Mouse (Mus musculus): ENCODE results near the gene Gm45062. TPM values are rescaled to one million over a fixed set of nuclear protein-coding genes. Genes with fewer than 3 reads are reported as not detected.
A peak's percentile ranks its signal among the peaks of the same experiment; 100 is the strongest.
"Not testable (repeated sequence)": the region's sequence is repeated elsewhere in the genome, so short reads cannot be mapped to it uniquely, and the experiment has no call there.

Gm45062 gene
- total RNA-seq, 2 experiments from 2014 or later = 4.8 to 8.7 TPM

- DNase-seq (ENCODE audit: low spot score in 2 of 2) = no peak
Measured at GRCm38 (mm10) chr6:8312554-8312953, 53.3 kb downstream of the Gm45062 start.

DNA sequence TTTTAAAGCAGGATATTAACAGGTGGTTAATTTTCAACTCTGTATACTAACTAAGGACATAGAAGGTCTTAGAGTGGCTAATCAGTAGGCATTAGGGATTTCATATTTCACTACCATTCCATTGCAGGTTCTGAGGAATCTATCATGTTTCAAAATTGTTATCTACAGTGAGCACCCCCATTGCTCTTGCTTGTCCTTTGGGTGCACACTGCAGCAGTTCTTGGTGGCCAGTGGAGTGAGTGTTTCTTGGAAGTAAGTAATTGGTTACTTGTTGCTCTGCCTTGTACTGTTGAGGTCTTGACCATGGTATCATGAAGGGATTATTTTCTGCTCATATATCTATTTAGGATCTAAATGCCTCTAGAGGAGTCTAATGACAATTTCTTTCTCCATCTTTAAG lies 57.0 kb downstream of the Gm45062 start:
- no peak for DNase-seq (ENCODE audit: low spot score in 2 of 2)

GRCm38 (mm10) chr6:8319591-8319990 lies 60.3 kb downstream of the Gm45062 start:
- no peak for DNase-seq (ENCODE audit: low spot score in 2 of 2)

- not testable (repeated sequence) for DNase-seq (ENCODE audit: low spot score in 2 of 2)
Measured at GRCm38 (mm10) chr6:8331496-8331895, 72.2 kb downstream of the Gm45062 start.

GRCm38 (mm10) chr6:8333380-8333779 lies 74.1 kb downstream of the Gm45062 start:
- no peak for DNase-seq (ENCODE audit: low spot score in 2 of 2)

DNA sequence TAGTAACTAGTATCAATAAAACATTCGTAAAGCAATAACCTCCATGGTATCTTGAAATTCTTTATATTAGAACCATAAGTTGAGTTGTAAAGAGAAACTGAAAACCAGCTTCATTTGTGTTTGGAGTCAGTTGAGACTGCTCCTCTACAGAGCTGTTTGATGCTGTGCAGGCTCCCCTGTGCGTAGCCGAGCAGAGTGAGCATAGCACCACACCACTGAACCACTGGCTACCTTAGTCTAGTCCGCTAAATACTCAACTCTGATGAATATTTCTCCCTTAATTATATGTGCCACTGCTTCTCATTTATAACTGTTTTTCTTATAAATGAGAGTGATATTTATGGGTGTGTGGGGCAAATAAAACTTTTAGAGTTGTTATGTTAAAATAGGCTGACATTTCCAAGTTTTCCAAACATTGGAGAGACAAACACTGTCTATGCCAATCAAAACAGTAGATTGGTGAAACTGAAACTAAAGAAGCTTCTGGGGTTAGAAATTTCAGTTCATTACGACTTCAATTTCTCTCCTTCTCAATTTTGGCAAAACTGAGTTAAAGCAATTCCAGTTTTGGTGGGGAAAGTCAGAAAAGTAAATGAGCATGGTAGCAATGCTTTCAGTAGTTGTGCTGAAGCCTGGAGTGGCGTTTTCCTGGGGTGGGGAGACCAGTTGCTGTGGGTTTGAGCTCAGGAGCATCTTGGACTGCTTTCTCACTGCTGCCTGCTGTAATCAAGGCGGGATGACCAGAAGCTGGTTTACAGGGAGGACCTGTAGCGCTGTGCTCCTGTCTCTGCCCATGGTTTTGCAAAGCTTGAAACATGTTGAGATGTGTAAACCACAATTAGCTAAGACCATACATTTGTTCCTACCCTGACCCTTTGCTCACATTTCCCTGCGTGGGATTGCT lies 77.5 kb downstream of the Gm45062 start:
- DNase-seq (ENCODE audit: low spot score in 2 of 2) = no peak

GRCm38 (mm10) chr6:8339453-8339852 lies 80.2 kb downstream of the Gm45062 start:
- DNase-seq (ENCODE audit: low spot score in 2 of 2) = no peak

DNA sequence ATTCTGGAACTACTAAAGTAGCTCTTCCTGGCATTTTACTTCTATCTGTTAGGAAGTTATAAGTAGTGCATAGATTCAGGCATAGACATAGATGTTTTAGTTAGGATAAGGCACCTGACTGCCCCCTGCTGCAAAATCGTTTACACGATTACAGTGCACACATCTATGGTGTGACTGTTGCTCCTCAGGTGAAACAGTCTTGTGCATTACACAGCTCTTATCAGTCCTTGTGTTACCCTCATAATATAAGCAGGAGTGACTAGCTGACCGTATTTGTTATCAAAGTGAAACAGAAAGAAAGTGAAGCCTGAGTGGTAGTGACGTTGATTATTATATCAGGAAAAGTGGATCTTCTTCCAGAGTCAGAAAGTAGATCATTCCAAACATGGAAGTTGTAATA lies 84.0 kb downstream of the Gm45062 start:
- DNase-seq (ENCODE audit: low spot score in 2 of 2) = no peak

DNA sequence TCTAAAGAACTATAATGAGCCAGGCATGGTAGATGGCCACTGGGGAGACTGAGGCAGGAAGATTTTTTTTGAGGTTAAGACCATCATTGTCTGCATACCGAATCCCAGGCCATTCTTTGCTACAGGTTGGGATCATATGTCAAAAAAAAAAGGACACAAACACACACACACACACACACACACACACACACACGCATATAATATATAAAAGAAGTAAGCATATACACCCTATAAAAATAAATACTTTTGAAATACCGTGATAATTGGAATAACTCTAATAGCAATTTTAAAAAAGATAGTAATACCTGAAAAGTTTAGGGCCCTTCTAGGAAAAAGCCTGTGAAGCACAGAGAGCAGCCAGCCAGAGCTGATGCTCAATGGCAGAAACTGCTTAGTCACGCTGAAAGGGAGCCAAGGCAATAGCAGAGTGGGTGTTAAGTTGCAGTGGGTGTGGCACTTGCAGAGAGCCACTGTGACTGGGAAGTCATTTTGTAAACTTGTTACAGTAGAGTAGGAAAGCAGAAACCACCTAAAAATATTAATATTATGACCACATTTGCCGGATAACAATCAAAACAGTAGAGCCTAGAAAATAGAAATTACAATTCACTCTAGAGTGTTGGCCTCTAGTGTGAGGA lies 86.1 kb downstream of the Gm45062 start:
- peak; percentile 55 to 61 for DNase-seq (ENCODE audit: low spot score in 2 of 2)

DNA sequence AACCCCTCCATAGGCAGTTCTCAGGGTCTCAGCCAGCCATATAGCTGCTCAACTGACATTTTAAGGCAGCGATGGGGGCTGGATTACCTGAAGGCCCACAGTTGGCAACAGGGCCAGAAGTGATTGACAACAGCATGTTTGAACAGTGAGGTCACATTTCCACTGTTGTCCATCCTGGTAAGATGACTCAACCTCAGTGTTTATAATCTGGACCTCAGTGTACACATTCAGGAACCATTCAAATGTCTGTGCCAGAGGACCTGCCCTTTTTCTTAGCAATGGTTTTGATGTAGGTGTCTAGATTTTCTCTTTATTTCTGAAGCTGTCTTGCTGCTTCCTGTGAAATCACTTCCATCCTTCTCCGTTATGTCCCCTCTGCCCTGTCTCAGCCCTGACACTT lies 87.9 kb downstream of the Gm45062 start:
- no peak for DNase-seq (ENCODE audit: low spot score in 2 of 2)

DNA sequence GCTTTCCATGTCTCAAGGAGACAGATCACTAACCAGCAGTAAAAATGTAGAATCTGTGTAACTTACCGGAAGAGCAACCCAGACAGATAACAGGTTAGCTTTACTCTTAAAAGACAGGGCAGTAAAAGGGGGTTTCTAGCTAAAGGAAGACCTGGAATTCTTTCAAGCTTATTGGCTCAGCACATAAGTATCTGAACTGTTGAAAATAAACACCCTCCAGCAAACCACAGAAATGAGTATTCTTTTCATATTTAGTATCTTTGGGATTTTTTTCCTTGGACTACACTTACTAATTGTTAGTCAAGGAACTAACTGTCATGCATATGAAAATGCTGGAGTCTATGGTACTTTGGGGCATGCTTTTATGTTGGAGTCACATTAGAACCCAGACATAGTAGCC lies 89.1 kb downstream of the Gm45062 start:
- DNase-seq (ENCODE audit: low spot score in 2 of 2) = no peak

DNA sequence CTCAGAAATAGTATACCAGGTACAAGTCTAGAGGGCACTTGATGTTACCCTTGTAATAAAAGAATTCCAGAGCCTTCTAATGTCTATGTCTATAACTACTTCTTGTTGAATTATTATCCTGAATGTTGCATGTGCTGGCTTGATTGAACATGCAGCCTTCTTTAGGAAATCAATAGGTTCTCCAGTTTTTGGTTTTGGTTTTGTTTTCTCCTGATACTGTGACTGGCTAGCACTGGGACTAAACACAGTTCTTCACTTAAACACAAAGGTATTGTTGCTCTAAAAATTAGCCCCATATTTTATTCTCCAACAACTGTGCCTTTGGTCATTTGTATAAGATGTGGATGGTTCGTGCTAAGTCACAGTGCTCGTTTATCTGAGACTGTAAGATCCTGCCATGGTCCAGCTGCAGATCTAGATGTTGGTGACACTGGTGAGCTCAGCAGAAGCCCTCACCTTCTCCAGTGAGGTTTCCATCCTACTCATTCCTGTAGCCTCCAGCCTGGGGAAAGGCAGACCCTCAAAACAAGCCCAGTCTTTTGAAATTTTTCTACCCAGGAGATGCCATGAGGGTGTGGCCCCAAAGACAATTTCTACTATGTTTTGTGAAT lies 89.9 kb downstream of the Gm45062 start:
- no peak for DNase-seq (ENCODE audit: low spot score in 2 of 2)

GRCm38 (mm10) chr6:8351507-8351906 lies 92.3 kb downstream of the Gm45062 start:
- no peak for DNase-seq (ENCODE audit: low spot score in 2 of 2)

DNA sequence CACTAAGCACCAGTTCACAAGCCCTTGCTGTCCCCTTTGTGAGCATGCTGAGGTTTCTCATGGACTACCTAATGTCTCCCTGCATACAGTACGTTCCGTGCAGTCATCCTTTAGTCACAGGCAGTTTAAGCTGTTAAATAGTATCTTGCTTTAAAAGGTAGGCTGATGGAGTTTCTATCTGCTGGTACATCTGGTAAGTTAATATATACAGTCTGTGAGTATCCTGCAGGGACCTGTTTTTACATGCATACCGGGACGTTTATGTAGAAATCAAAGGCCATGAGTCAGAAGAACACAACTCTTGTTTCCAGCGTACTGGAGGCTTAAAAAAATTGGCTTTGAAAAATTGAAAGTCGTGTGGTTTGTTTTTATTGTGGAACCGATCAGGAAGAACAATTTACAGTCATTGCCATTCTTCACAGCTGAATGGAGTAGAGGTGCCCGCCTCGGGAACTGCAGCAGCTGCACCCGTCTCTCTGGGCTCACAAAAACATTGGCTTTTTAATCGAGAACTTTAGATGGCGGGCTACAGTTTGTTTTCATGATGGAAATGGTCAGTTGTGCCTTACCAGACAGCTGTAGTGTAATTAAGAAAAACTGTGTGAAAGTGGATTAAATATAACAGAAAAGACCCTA lies 93.4 kb downstream of the Gm45062 start:
- no peak for DNase-seq (ENCODE audit: low spot score in 2 of 2)

DNA sequence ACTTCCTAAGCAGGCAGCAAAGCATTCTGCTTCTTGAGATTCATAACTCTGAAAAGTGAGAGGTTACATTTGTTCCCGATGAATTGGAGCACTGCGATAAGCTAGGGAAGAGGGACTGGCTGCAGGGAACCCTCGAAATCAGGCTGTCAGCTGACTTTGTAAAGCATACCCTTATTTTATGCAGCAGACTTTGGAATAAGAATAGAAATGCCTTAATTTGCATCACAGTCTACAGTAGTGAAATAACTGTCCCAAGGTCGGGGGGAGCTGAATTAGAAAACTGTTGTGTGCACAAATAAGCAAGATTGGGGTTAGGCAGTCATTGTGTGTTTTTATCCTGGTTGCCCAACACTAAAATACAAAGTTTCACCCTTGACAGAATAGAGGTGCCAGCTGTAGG lies 94.2 kb downstream of the Gm45062 start:
- no peak for DNase-seq (ENCODE audit: low spot score in 2 of 2)

GRCm38 (mm10) chr6:8354846-8355245 lies 95.6 kb downstream of the Gm45062 start:
- no peak for DNase-seq (ENCODE audit: low spot score in 2 of 2)

- no peak for DNase-seq (ENCODE audit: low spot score in 2 of 2)
Measured at GRCm38 (mm10) chr6:8358232-8358631, 99.0 kb downstream of the Gm45062 start.

DNA sequence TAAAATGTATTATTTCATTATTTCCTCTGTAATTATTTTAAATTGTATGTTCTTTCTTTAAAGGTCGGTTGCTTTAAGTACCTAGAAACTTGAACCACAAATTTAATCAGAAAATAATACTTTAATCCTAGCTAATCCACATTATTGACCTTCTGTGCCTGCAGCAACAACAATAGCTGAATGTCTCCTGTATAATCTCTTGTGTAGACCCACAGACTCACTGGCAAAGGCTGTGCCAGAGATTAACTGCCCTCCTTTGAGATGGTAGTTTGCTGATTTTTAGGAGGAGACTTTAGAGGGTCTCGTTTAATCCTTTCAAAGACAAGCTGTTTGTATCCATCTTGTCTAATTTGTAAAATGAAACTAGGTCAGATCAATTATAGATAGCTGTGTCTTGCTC lies 99.5 kb downstream of the Gm45062 start:
- no peak for DNase-seq (ENCODE audit: low spot score in 2 of 2)

GRCm38 (mm10) chr6:8360805-8361204 lies 101.6 kb downstream of the Gm45062 start:
- peak in 1 of 2 experiments; percentile 35 for DNase-seq (ENCODE audit: low spot score in 2 of 2)

GRCm38 (mm10) chr6:8364033-8364756 lies 104.9 kb downstream of the Gm45062 start:
- no peak for DNase-seq (ENCODE audit: low spot score in 2 of 2)

DNA sequence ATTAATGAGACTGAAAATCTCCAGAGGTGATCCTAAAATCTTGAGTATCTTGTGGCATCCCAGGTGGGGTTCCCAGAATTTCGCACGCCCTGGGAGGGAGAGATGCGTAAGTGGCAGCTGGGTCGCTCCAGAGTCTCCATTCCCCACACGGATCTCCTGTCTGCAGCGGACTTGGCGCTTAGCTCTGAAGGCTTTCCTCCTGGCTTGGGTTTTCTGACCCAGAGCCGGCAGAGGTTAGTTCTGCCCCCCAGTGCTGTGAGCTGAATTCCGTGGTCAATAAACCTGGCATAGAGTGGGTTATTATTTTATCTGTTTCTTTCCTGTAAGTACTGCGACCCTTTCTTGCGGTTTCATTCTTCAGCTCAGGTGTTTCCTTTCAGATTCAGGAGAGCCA lies 105.5 kb downstream of the Gm45062 start:
- no peak for DNase-seq (ENCODE audit: low spot score in 2 of 2)
